Mouse (Mus musculus) CH12.LX (cell line): ENCODE measurements around the gene Prkn. TPM values are rescaled to one million over a fixed set of nuclear protein-coding genes. Genes with fewer than 3 reads are reported as not detected.

Experiments
- DNase-seq: peaks from one replicate; pipeline ENCODE4 v3.0.0-alpha.2; 2013; ENCODE audit errors: extremely low read depth
- H3K27ac ChIP-seq: 2 replicates; pipeline ENCODE4 v1.5.1; 2012; ENCODE audit warnings: low read depth, mild to moderate bottlenecking, control low read depth, moderate library complexity; ENCODE audit not compliant: insufficient read depth
- H3K27me3 ChIP-seq: replicated peaks from 2 replicates; pipeline ENCODE3; 2012; ENCODE audit warnings: inconsistent platforms
- H3K36me3 ChIP-seq, 2 experiments: replicated peaks in 1 of 2; 2 replicates each; pipeline versions ENCODE3 to v1.6.1; 2012; ENCODE audit warnings: inconsistent platforms in 1 of 2, low read length in 1 of 2, mild to moderate bottlenecking in 1 of 2, mixed read lengths in 1 of 2, moderate library complexity in 1 of 2; ENCODE audit not compliant: control insufficient read depth in 1 of 2, insufficient read depth in 1 of 2
- H3K4me1 ChIP-seq, 2 experiments: 2 replicates each; pipeline ENCODE4 v1.6.1; 2012; ENCODE audit warnings: inconsistent platforms in 1 of 2, moderate library complexity in 1 of 2; ENCODE audit not compliant: insufficient read depth in 2 of 2, control insufficient read depth in 1 of 2
- H3K4me2 ChIP-seq: 2 replicates; pipeline ENCODE4 v1.6.1; 2012; ENCODE audit warnings: low read depth, mild to moderate bottlenecking, control low read depth; ENCODE audit not compliant: poor library complexity, insufficient read depth, severe bottlenecking
- H3K4me3 ChIP-seq, 3 experiments: fragments of 150-350 bp in 1 of 3; sonication (generic) in 1 of 3; replicated peaks in 1 of 3; 2 replicates each; pipeline versions ENCODE3 to v1.5.1; 2011 to 2012; ENCODE audit warnings: low read depth in 2 of 3, low read length in 2 of 3, mild to moderate bottlenecking in 2 of 3, moderate library complexity in 2 of 3, control low read depth in 1 of 3, improper control_type of control experiment in 1 of 3, inconsistent platforms in 1 of 3, mixed read lengths in 1 of 3; ENCODE audit not compliant: poor library complexity in 1 of 3
- H3K79me2 ChIP-seq: replicated peaks from 2 replicates; pipeline ENCODE4 v1.6.1; 2012; ENCODE audit warnings: mild to moderate bottlenecking, moderate library complexity; ENCODE audit not compliant: control insufficient read depth, poor library complexity, insufficient read depth, severe bottlenecking; ENCODE audit errors: extremely low read depth
- H3K9ac ChIP-seq: 2 replicates; pipeline ENCODE4 v1.6.1; 2012; ENCODE audit warnings: low read depth, mild to moderate bottlenecking, control low read depth, moderate library complexity; ENCODE audit not compliant: insufficient read depth
- H3K9me3 ChIP-seq: replicated peaks from 2 replicates; pipeline ENCODE3; 2012; ENCODE audit warnings: low read length, inconsistent platforms, mixed read lengths
- BHLHE40 ChIP-seq: IDR thresholded peaks from 2 replicates; pipeline ENCODE4 v1.6.1; 2011; ENCODE audit warnings: mild to moderate bottlenecking, low read depth, low read length, improper control_type of control experiment
- CHD1 ChIP-seq: IDR thresholded peaks from 2 replicates; pipeline ENCODE4 v1.6.1; 2012; ENCODE audit warnings: low read depth, low read length, improper control_type of control experiment, inconsistent platforms
- CTCF ChIP-seq, 2 experiments: IDR thresholded peaks in 1 of 2; conservative IDR thresholded peaks in 1 of 2; 2 replicates each; pipeline ENCODE4 v1.5.1; 2011 to 2012; ENCODE audit warnings: low read depth in 2 of 2, low read length in 2 of 2, improper control_type of control experiment in 1 of 2, inconsistent platforms in 1 of 2, mild to moderate bottlenecking in 1 of 2, moderate library complexity in 1 of 2
- E2F4 ChIP-seq: IDR thresholded peaks from 2 replicates; pipeline ENCODE4 v1.6.1; 2011; ENCODE audit warnings: low read depth, low read length, improper control_type of control experiment; ENCODE audit not compliant: insufficient replicate concordance
- JUN ChIP-seq: IDR thresholded peaks from 2 replicates; pipeline ENCODE4 v1.6.1; 2011; ENCODE audit warnings: low read depth, mild to moderate bottlenecking, low read length, improper control_type of control experiment, moderate library complexity; ENCODE audit not compliant: insufficient read depth
- MAX ChIP-seq: IDR thresholded peaks from 2 replicates; pipeline ENCODE4 v1.6.1; 2011; ENCODE audit warnings: low read length, improper control_type of control experiment
- MEF2A ChIP-seq: IDR thresholded peaks from 2 replicates; pipeline ENCODE4 v1.6.1; 2014; ENCODE audit warnings: low read depth, mild to moderate bottlenecking, inconsistent platforms, low read length, improper control_type of control experiment, borderline replicate concordance
- MYC ChIP-seq: IDR thresholded peaks from 2 replicates; pipeline ENCODE4 v1.6.1; 2011; ENCODE audit warnings: low read depth, mild to moderate bottlenecking, improper control_type of control experiment, low read length
- RCOR1 ChIP-seq: conservative IDR thresholded peaks from 2 replicates; pipeline ENCODE4 v1.6.1; 2012; ENCODE audit warnings: low read depth, mild to moderate bottlenecking, inconsistent platforms, low read length, improper control_type of control experiment
- SIN3A ChIP-seq: IDR thresholded peaks from 2 replicates; pipeline ENCODE4 v1.6.1; 2012; ENCODE audit warnings: low read length, improper control_type of control experiment, inconsistent platforms
- SMC3 ChIP-seq: IDR thresholded peaks from 2 replicates; pipeline ENCODE4 v1.6.1; 2011; ENCODE audit warnings: low read depth, low read length, improper control_type of control experiment
- TBP ChIP-seq: conservative IDR thresholded peaks from 2 replicates; pipeline ENCODE4 v1.6.1; 2011; ENCODE audit warnings: low read depth, low read length, improper control_type of control experiment
- TCF12 ChIP-seq: IDR thresholded peaks from 2 replicates; pipeline ENCODE4 v1.6.1; 2014; ENCODE audit warnings: low read depth, mild to moderate bottlenecking, inconsistent platforms, low read length, improper control_type of control experiment
- ZC3H11A ChIP-seq: IDR thresholded peaks from 2 replicates; pipeline ENCODE4 v1.6.1; 2012; ENCODE audit warnings: low read depth, mild to moderate bottlenecking, inconsistent platforms, low read length, improper control_type of control experiment
- ZNF384 ChIP-seq: IDR thresholded peaks from 2 replicates; pipeline ENCODE4 v1.6.1; 2012; ENCODE audit warnings: low read depth, low read length, improper control_type of control experiment, inconsistent platforms
- dilution Hi-C: fragments of 300-500 bp; cut with MboI; formaldehyde crosslinking; loops from 2 replicates; pipeline ENCODE4 v1.14.3; 2020; ENCODE audit warnings: low sequenced_read_pairs; ENCODE audit not compliant: extremely low pct_unique_long_range_greater_than_20kb, extremely low pct_ligation_motif_present
- in situ Hi-C: fragments of 300-500 bp; cut with MboI; formaldehyde crosslinking; loops from 3 replicates; pipeline ENCODE4 v1.14.3; 2019; ENCODE audit warnings: low sequenced_read_pairs, low pct_ligation_motif_present, low pct_unique_long_range_greater_than_20kb, mixed read lengths
- polyA plus RNA-seq: library from polyadenylated mRNA; unstranded; fragments of >175 nt; gene quantifications from 2 replicates; pipeline ENCODE4 v1.2.1, GENCODE M21; 2012; ENCODE audit warnings: low read depth; ENCODE audit not compliant: insufficient read length
- total RNA-seq, 2 experiments: library from RNA; depleted of rRNA; stranded (reverse); fragments of 300-350 nt in 1 of 2; fragments of >200 nt in 1 of 2; gene quantifications; 2 replicates each; pipeline ENCODE4 v1.2.3; 2012 to 2014

The Prkn gene
- total and polyA plus RNA-seq, 3 experiments, result 0.08 TPM; not detected in 2

DNA sequence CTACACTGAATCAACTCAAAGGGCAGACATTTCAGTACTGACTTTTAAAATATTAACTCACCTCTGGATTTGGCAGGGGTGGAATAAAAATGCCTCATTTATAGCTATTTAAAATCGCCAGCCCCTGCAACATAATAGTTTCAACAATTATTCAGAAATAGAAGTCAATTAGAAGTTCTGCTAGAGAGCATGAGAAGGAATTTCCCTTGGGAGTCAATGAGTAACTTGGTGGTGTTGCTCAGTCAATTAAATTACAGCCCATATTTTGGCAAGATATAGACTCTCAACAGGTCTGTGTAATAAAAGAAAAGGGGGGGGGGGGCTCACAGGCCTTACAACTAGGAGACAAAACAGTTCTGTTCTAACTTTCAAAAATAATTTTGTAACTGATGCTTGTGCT is 821.7 kb downstream of the Prkn start:
- dilution Hi-C loops, result no loop called here
- H3K9ac ChIP-seq, result no peak overlapping the region
- no peak for TF ChIP-seq TBP
- TF ChIP-seq SMC3, result no peak
- H3K4me1 ChIP-seq, result peaks cover 0 to 14% of the 10 kb centered on the region in 2 experiments; a peak in 1 of 4 replicates
- in situ Hi-C loops, result no loop called here
- no peaks in the 10 kb centered on the region for H3K27me3 ChIP-seq
- no peak overlapping the region for H3K27ac ChIP-seq
- no peaks in the 10 kb centered on the region for H3K79me2 ChIP-seq
- H3K36me3 ChIP-seq, result no peaks in the 10 kb centered on the region
- no peak overlapping the region for H3K4me2 ChIP-seq
- H3K4me3 ChIP-seq, result no peak overlapping the region
- H3K9me3 ChIP-seq, result no peaks in the 10 kb centered on the region
- no peak for DNase-seq

DNA sequence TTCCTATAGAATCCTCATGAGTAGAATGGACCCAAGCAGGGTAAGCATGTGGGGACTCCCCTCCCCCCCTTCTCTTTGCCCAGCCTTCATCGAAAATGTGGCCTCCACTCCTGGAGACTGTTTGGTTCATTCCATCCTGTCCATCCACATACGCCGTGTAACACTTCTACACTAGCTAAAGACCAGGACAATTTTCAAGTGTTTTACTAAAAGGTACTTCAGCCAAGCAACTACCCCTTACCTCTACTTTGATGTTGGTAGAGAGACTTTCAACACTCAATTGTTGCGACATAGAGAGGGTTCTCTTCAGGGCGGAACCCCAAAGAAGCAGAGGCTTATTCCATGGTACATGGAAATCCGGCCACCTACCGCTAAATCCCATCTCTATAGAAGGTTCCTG is 823.3 kb downstream of the Prkn start:
- Histone ChIP-seq H3K9ac (no peak overlapping the region), H3K79me2 (no peaks in the 10 kb centered on the region), H3K4me2 (no peak overlapping the region), H3K27me3 (no peaks in the 10 kb centered on the region), H3K4me1 (peaks cover 0 to 10% of the 10 kb centered on the region in 2 experiments; a peak in 1 of 4 replicates), H3K4me3 (no peak overlapping the region), H3K36me3 (no peaks in the 10 kb centered on the region), H3K27ac (no peak overlapping the region), H3K9me3 (no peaks in the 10 kb centered on the region)
- TF ChIP-seq ZNF384 (no peak), SIN3A (no peak), ZC3H11A (no peak), TCF12 (no peak), MYC (no peak)
- DNase-seq, result no peak
- in situ Hi-C loops (no loop called here), dilution Hi-C loops (no loop called here)

DNA sequence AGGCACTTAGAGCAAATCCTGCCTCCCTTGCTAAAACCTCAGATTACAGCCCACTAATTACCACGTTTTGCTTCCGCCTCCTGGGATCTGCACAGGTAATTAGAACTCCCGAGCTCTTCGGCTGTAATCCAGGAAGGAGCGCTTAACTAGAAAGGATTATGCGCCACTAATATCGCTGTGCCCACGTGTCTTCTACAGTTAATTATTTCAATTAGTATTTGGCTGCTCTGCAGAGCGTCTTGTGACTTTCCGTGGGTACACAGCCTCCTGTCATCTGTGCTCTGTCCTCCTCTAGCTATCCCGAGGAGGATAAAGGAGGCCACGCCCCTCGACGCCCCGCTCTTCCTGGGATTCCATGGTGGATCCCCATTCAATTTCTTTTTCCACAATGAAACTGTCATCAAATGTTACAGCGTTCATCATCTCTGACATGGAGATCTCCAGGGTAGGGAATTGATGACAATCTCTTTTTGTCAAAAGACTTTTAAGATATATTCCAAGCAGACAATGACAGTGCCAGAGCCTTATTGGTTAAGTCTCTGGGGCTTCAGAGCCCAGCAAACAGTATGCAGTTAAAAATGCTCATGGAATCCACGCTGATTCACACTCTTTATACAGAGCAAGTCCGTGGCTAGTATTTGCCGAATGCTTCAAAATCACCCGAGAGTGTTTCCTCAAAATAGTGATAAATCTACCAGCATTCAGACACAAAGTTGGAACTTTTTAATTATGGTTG is 824.6 kb downstream of the Prkn start:
- H3K36me3 ChIP-seq, result no peaks in the 10 kb centered on the region
- no peak overlapping the region for H3K4me2 ChIP-seq
- peaks cover 3 to 8% of the 10 kb centered on the region in 2 experiments; a peak in 2 of 4 replicates for H3K4me1 ChIP-seq
- H3K4me3 ChIP-seq, result no peak overlapping the region
- H3K27me3 ChIP-seq, result no peaks in the 10 kb centered on the region
- no peaks in the 10 kb centered on the region for H3K79me2 ChIP-seq
- no peak for TF ChIP-seq TCF12
- no peak for TF ChIP-seq RCOR1
- no peak for TF ChIP-seq BHLHE40
- no peak for TF ChIP-seq MEF2A
- no peak for TF ChIP-seq CTCF (conservative IDR thresholded peaks at IDR 0.05 in 1 of 2, IDR thresholded peaks at IDR 0.05 in 1 of 2; ENCODE audit: low read depth in 2 of 2, low read length in 2 of 2)
- no peak for TF ChIP-seq E2F4
- no peak for TF ChIP-seq MYC
- no peak for TF ChIP-seq MAX
- no peak for TF ChIP-seq JUN
- no peak for TF ChIP-seq CHD1
- TF ChIP-seq SIN3A, result no peak
- TF ChIP-seq TBP, result no peak
- in situ Hi-C loops (no loop called here), dilution Hi-C loops (no loop called here)
- DNase-seq, result no peak
- H3K27ac ChIP-seq, result no peak overlapping the region
- no peak overlapping the region for H3K9ac ChIP-seq
- no peaks in the 10 kb centered on the region for H3K9me3 ChIP-seq
